ENCODE assay signal across 9 mouse cellular contexts in the genomic region with DNA sequence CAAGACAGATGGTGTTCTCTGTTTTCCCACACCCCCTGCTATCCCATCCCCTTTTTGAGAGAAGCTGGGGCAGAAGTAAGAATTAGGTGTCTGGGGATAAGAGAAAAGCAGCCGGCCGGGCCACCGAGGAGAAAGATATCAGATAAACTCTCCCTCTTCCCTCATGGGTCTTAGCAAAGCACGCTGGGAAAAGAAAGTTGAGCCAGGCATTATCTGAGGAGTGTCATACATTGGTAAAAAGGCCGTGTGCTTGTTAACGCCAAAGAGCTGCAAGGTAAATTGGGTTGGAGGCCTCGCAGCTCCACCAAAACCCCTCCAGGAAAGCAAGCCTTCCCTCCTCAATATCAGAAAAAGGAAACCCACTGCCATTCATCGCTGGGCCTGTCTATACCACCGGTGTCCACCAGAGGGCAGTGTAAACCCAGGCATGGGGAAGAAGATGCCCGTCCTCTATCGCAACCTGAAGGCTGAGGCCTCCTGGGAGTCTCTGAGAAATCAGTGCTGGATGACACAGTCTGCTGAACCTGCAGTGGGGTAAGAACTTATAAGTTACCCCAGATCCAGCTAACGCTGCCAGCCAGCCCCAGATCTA. TPM values are rescaled to one million over a fixed set of nuclear protein-coding genes. Genes with fewer than 3 reads are reported as not detected.
DNase-seq lines count a peak whose midpoint lies in the region; ATAC-seq and TF ChIP-seq lines count a peak whose summit lies in the region.
"Had no signal": no experiment of that assay in that cellular context is flagged by ENCODE, and none has a peak within 500 bp of the region (broad histone marks: within the 10 kb centered on the region; RNA-seq: fewer than 3 reads in every experiment).

No protein-coding gene starts in this region.

- H3K9ac ChIP-seq in kidney, embryonic 15.5 days = no peak overlapping the region
- H3K9ac ChIP-seq in liver, embryonic 11.5 days (ENCODE audit: low read depth, low read length) = no peak overlapping the region
- H3K9ac ChIP-seq: embryonic facial prominence, embryonic 12.5 days had no signal

- H3K4me2 ChIP-seq in kidney, embryonic 15.5 days = no peak overlapping the region
- H3K4me2 ChIP-seq in liver, embryonic 11.5 days = peak overlapping the region; percentile 44
- H3K4me2 ChIP-seq: embryonic facial prominence, embryonic 12.5 days had no signal

- H3K27ac ChIP-seq in cortical plate, adult 2 months (ENCODE audit: insufficient read depth, low read length) = no peak overlapping the region
- H3K27ac ChIP-seq in kidney, embryonic 15.5 days = no peak overlapping the region
- no peak overlapping the region for H3K27ac ChIP-seq in liver, embryonic 11.5 days (ENCODE audit: low read depth, low read length)
- H3K27ac ChIP-seq: embryonic facial prominence, embryonic 12.5 days had no signal

- TF ChIP-seq CTCF in cortical plate, adult 2 months (IDR thresholded peaks at IDR 0.05; ENCODE audit: extremely low read depth, insufficient read depth, low read length) = peak; percentile 98

- DNase-seq in 3T3-L1 (ENCODE audit: low read depth, low spot score) = peak; percentile 87
- DNase-seq in adrenal gland, adult (ENCODE audit: inconsistent age in 2 of 2, low spot score in 1 of 2) = peak; percentile 75 to 93
- DNase-seq in gastrocnemius, postnatal 4 days (ENCODE audit: low spot score in 2 of 2) = peak; percentile 51 to 70
- peak; percentile 79 for DNase-seq in liver, embryonic 11.5 days (ENCODE audit: low spot score)
- DNase-seq in natural killer cell, adult 2 months (ENCODE audit: low spot score in 2 of 2) = peak; percentile 67 to 82
- DNase-seq in telencephalon, adult 2 months (ENCODE audit: low read depth, low spot score) = peak; percentile 50

- ATAC-seq in kidney, embryonic 15.5 days (replicated peaks; ENCODE audit: low FRiP score) = 0 out of 2 replicates have a peak, but pooled peaks have one; percentile 20
- ATAC-seq in liver, embryonic 11.5 days (replicated peaks; ENCODE audit: low FRiP score) = 0 out of 2 replicates have a peak, but pooled peaks have one; percentile 26

- TF ChIP-seq POLR2A in cortical plate, adult 2 months (IDR thresholded peaks at IDR 0.05; ENCODE audit: extremely low read depth, insufficient read depth, low read length) = no peak

- peaks cover 34% of the 10 kb centered on the region for H3K27me3 ChIP-seq in kidney, embryonic 15.5 days
- H3K27me3 ChIP-seq in liver, embryonic 11.5 days (replicated peaks; ENCODE audit: control insufficient read depth, insufficient read depth, low read length) = peaks cover 11% of the 10 kb centered on the region

- peaks cover 5% of the 10 kb centered on the region; the same call in 1 of the 2 replicates for H3K9me3 ChIP-seq in kidney, embryonic 15.5 days (replicated peaks)
- no peaks in the 10 kb centered on the region for H3K9me3 ChIP-seq in liver, embryonic 11.5 days (ENCODE audit: control insufficient read depth, low read length)

- 13% methylated on average over 12 of the region's 12 CpGs for WGBS in kidney, embryonic 15.5 days
- 8% methylated on average over 12 of the region's 12 CpGs for WGBS in liver, embryonic 11.5 days

- H3K4me3 ChIP-seq in cortical plate, adult 2 months (ENCODE audit: insufficient read depth, low read length) = no peak overlapping the region
- no peak overlapping the region for H3K4me3 ChIP-seq in kidney, embryonic 15.5 days (replicated peaks)
- H3K4me3 ChIP-seq in liver, embryonic 11.5 days (ENCODE audit: low read depth, low read length) = no peak overlapping the region
- H3K4me3 ChIP-seq: embryonic facial prominence, embryonic 12.5 days had no signal

- H3K36me3 ChIP-seq in kidney, embryonic 15.5 days = no peaks in the 10 kb centered on the region
- H3K36me3 ChIP-seq in liver, embryonic 11.5 days (ENCODE audit: control insufficient read depth, insufficient read depth, low read length) = no peaks in the 10 kb centered on the region
- H3K36me3 ChIP-seq: embryonic facial prominence, embryonic 12.5 days had no signal

- peaks cover 1% of the 10 kb centered on the region; the same call in 1 of the 2 replicates for H3K4me1 ChIP-seq in cortical plate, adult 2 months (ENCODE audit: control insufficient read depth, insufficient read depth, low read length)
- peaks cover 7% of the 10 kb centered on the region for H3K4me1 ChIP-seq in kidney, embryonic 15.5 days
- peaks cover 4% of the 10 kb centered on the region; the same call in 1 of the 2 replicates for H3K4me1 ChIP-seq in liver, embryonic 11.5 days (replicated peaks; ENCODE audit: control insufficient read depth, insufficient read depth, low read length)

RNA-seq across cellular contexts. Expression of a gene that starts 3.1 kb away (rescaled TPM):
- polyA plus RNA-seq in cortical plate, adult 2 months (2012; rRNA removed) = 4.0 and 4.3 TPM in 2 replicates
- under 1 TPM in 1 of 2 experiments, not detected in 1; 0.10 TPM for total RNA-seq in gastrocnemius, postnatal 4 days (2021)
- 0.29 and 0.48 TPM in 2 replicates for polyA plus RNA-seq in kidney, embryonic 15.5 days (2015; fragmentation: Nextera tagmentation; extraction: Ambion mirVana)
- polyA plus RNA-seq in liver, embryonic 11.5 days (2014; fragmentation: Nextera tagmentation; extraction: Ambion mirVana) = 0.14 and 0.40 TPM in 2 replicates

RNA-seq across cellular contexts. Expression of a gene that starts 28.3 kb away (rescaled TPM):
- polyA plus RNA-seq in cortical plate, adult 2 months (2012; rRNA removed) = 29.1 and 31.0 TPM in 2 replicates
- total RNA-seq in gastrocnemius, postnatal 4 days (2021) = 10 to 100 TPM; 16.0 to 16.5 TPM
- polyA plus RNA-seq in kidney, embryonic 15.5 days (2015; fragmentation: Nextera tagmentation; extraction: Ambion mirVana) = 21.7 and 24.6 TPM in 2 replicates
- 19.4 and 19.7 TPM in 2 replicates for polyA plus RNA-seq in liver, embryonic 11.5 days (2014; fragmentation: Nextera tagmentation; extraction: Ambion mirVana)

RNA-seq across cellular contexts. Expression of a gene that starts 44.8 kb away (rescaled TPM):
- 28.6 and 29.7 TPM in 2 replicates for polyA plus RNA-seq in cortical plate, adult 2 months (2012; rRNA removed)
- total RNA-seq in gastrocnemius, postnatal 4 days (2021) = 10 to 100 TPM; 43.2 to 50.8 TPM
- 67.0 and 67.6 TPM in 2 replicates for polyA plus RNA-seq in kidney, embryonic 15.5 days (2015; fragmentation: Nextera tagmentation; extraction: Ambion mirVana)
- polyA plus RNA-seq in liver, embryonic 11.5 days (2014; fragmentation: Nextera tagmentation; extraction: Ambion mirVana) = 62.1 and 68.1 TPM in 2 replicates

RNA-seq across cellular contexts. Expression of a gene that starts 44.9 kb away (rescaled TPM):
- 3.4 and 3.7 TPM in 2 replicates for polyA plus RNA-seq in cortical plate, adult 2 months (2012; rRNA removed)
- total RNA-seq in gastrocnemius, postnatal 4 days (2021) = not detected
- polyA plus RNA-seq in kidney, embryonic 15.5 days (2015; fragmentation: Nextera tagmentation; extraction: Ambion mirVana) = 0.14 and 0.22 TPM in 2 replicates
- 0.14 and 0.23 TPM in 2 replicates for polyA plus RNA-seq in liver, embryonic 11.5 days (2014; fragmentation: Nextera tagmentation; extraction: Ambion mirVana)
